Mouse (Mus musculus) kidney, adult 2 months (tissue): ENCODE data around the gene Stk4.

ENCODE experiments used
- CTCF ChIP-seq: fragments of 200-500 bp; conservative IDR thresholded peaks from 2 replicates; pipeline ENCODE4 v1.5.1; 2011; ENCODE audit warnings: low read depth, mild to moderate bottlenecking, control low read depth, low read length, moderate library complexity, mixed read lengths; ENCODE audit not compliant: insufficient read depth, insufficient read length
- POLR2A ChIP-seq: fragments of 200-500 bp; IDR thresholded peaks from one replicate; pipeline ENCODE4 v1.6.1; 2011; ENCODE audit warnings: low read depth, low read length, control low read depth

DNA sequence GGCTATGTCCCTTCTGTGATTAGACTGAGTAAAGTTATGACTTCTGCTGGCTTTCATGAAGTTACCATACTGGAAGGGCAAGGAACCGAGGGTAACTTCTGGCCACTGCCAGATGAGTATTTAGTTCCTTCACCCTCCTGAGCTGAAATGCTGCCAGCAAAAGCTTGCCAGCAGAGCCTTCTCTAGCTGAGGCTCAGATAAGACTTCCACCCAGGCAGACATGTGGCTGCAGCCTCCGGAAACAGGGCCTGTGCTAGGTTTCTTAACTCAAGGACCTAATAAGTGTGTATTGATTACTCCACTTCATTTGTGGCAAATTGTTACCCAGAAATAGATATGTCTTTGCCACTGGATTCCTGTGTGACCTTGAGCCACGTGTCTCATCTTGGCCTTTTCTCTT is 103.3 kb downstream of the Stk4 start:
- no peak for TF ChIP-seq POLR2A
- no peak for TF ChIP-seq CTCF
